Mouse (Mus musculus): ENCODE data around the gene Cul7.

Cul7 gene

GRCm38 (mm10) chr17:46673850-46674529 is 23.9 kb downstream of the Cul7 start, which contains the start of gene Rrp36:
TSS of gene Rrp36 (minus strand) at chr17:46674352.
- peak; percentile 94 for DNase-seq

- DNase-seq = peak; percentile 39
Observed at GRCm38 (mm10) chr17:46674530-46675283, 24.6 kb downstream of the Cul7 start.

- DNase-seq = peak; percentile 52
Observed at GRCm38 (mm10) chr17:46678416-46678815, 28.3 kb downstream of the Cul7 start, which contains the start of gene Mea1. TSS of gene Mea1 (plus strand) at chr17:46678793.

GRCm38 (mm10) chr17:46678911-46679310 is 28.8 kb downstream of the Cul7 start:
- no peak for DNase-seq

GRCm38 (mm10) chr17:46679843-46680759 is 30.0 kb downstream of the Cul7 start:
- DNase-seq = peak; percentile 51

- peak; percentile 97 for DNase-seq
Observed at GRCm38 (mm10) chr17:46680760-46681373, 30.7 kb downstream of the Cul7 start, which contains the start of gene Klhdc3. TSS of gene Klhdc3 (minus strand) at chr17:46680914.

- DNase-seq = no peak
Observed at GRCm38 (mm10) chr17:46681466-46682118, 31.5 kb downstream of the Cul7 start.

GRCm38 (mm10) chr17:46682654-46683389 is 32.7 kb downstream of the Cul7 start:
- no peak for DNase-seq

GRCm38 (mm10) chr17:46685913-46686312 is 35.8 kb downstream of the Cul7 start:
- no peak for DNase-seq

- DNase-seq = no peak
Observed at GRCm38 (mm10) chr17:46690665-46691064, 40.5 kb downstream of the Cul7 start.

GRCm38 (mm10) chr17:46691390-46691789 is 41.3 kb downstream of the Cul7 start:
- no peak for DNase-seq

- DNase-seq = no peak
Observed at GRCm38 (mm10) chr17:46694517-46695063, 44.5 kb downstream of the Cul7 start.

- DNase-seq = no peak
Observed at GRCm38 (mm10) chr17:46698515-46698914, 48.4 kb downstream of the Cul7 start.

- DNase-seq = no peak
Observed at GRCm38 (mm10) chr17:46699245-46699644, 49.1 kb downstream of the Cul7 start.

GRCm38 (mm10) chr17:46699912-46700311 is 49.8 kb downstream of the Cul7 start:
- DNase-seq = no peak

GRCm38 (mm10) chr17:46701489-46701888 is 51.4 kb downstream of the Cul7 start:
- DNase-seq = no peak

GRCm38 (mm10) chr17:46702100-46702499 is 52.0 kb downstream of the Cul7 start:
- no peak for DNase-seq

GRCm38 (mm10) chr17:46702506-46702905 is 52.4 kb downstream of the Cul7 start:
- no peak for DNase-seq

- no peak for DNase-seq
Observed at GRCm38 (mm10) chr17:46703971-46704886, 54.1 kb downstream of the Cul7 start.

All from kidney, adult 9 months (tissue).